Mouse (Mus musculus) left cerebral cortex, adult 9 months (tissue): ENCODE measurements at regions not wholly inside any gene's neighbourhood (a gene's known extent, or its start where the extent isn't known, plus 50 kb on each side); places are given as distances from the start of the nearest gene placed in this dataset.
A peak's percentile ranks its signal among the peaks of the same experiment; 100 is the strongest.
"Not testable (repeated sequence)": the region's sequence is repeated elsewhere in the genome, so short reads cannot be mapped to it uniquely, and the experiment has no call there.

Experiments used
- DNase-seq, 2 experiments: peaks; one replicate each; pipeline ENCODE4 v3.0.0; 2022; ENCODE audit warnings: low spot score in 2 of 2

DNA sequence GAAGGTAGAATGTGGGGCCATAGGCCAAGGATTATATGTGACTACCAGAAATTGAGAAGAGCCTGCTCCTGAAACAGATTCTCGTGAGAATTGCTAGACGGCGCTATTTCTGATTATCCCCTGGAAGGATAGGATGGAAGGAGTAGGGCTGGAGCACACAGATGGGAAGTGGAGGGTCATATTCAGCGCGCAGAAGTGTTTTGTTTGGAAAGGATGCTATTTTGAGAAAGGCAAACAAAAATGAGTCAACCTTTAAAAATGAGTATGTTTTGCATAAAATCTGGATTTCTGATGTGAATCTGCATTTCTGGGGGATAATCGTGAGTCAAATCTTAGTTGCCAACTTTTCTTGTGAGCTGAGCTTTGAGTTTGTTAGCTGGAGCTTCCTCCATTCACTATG lies 58.1 kb upstream of the Fshb start:
- DNase-seq = peak in 1 of 2 experiments; percentile 17

- DNase-seq = no peak
Observed at GRCm38 (mm10) chr2:107118711-107119474, 59.4 kb upstream of the Fshb start.

- DNase-seq = no peak
Observed at GRCm38 (mm10) chr2:107119697-107120096, 60.2 kb upstream of the Fshb start.

- DNase-seq = no peak
Observed at GRCm38 (mm10) chr2:107133186-107133585, 73.7 kb upstream of the Fshb start.

DNA sequence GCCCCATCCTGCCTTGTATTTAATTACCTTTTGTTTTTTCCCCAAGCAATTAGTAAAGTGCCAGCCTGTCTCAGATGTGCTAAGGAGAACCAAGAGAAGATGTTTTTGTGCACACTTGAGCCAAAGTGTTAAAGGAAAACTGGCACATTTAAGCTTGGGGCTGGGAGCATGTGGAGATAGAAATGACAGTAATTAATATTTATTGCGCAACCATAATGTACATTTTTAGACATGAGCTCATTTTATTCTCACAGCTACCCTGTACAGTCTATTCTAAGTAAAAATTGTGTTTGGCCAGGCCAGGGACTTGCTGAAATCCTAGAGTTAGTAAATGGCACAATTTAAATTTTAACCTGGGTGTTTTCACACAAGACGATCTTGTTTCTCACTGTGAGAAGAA lies 89.9 kb upstream of the Fshb start:
- no peak for DNase-seq

DNA sequence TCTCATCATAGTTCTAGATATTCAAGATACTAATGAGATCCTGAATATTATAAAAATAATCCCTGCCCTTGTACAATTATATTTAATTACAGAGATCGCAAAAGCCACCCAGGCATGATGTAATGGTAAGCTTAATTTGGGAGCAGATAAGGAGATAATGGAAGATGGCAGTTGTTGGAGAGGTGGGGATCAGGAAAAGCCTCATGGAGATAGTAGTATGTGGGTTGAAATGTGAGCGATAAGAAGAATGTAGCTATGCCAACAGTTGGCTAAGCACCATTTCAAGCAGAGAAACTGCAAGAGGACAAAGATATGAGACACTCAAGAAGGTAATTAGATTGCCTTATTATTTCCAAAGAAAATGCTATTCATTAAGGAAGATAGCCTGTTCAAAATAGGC lies 90.4 kb upstream of the Fshb start:
- no peak for DNase-seq

DNA sequence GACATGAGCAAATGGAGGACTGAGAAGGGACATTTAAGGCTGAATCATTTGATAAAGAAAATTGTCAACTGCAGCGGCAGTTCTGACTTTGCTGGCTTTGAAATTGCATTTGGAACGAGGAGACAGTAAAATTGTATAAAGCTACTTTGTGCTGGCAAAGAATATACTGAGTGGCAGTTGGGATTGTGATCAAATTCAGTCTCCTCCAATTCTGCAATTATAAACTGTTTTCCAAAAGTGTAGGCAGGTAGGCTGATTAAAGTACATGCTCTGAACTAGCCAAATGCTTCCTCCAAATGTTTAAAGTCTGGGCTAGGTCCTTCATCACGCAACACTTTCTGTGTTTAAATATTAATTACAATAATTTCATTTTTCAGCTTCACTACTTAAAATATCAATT lies 90.9 kb upstream of the Fshb start:
- no peak for DNase-seq

DNA sequence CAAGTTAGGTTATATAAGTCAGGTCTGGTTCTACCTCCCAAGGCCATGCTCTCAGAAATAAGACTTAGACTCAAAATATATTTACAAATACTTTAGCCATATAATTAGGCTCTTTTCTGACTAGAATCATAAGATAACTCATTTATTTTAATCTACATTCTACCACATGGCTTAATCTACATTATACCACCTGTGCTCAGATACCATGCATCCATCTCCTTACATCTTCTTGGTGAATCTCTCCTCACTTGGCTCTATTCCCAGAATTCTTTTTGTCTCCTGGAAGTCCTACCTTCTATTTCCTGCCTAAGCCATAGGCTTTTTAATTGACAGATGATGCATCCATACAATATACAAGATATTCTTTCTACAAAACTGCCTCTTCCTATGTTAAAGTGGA lies 92.4 kb upstream of the Fshb start:
- no peak for DNase-seq

DNA sequence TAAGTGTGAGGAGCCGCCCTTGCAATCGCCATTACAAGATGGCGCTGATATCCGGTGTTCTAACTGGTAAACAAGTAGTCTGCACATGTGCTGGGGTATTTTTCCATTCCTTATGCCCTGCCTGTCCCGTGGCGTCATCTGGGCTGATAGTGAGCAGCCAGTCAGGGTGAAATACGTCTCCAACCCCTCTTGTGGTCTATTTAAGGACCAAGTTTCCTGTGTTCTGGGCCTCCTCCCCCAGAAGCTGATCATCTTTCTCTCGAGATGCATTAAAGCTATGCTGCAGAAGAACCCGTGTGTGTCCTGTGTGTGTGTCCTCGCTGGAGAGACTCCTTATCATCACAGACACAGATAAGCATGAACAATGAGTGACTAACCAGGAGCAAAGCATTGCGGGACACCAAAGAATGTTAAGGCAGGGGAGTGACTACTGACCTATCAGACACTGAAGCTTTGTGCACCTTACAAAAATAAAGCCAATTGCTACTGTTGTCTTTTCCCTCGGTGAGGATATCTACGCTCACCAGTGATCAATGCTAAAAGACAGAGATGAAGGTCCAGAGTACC lies 99.5 kb upstream of the Fshb start:
- DNase-seq = not testable (repeated sequence)

DNA sequence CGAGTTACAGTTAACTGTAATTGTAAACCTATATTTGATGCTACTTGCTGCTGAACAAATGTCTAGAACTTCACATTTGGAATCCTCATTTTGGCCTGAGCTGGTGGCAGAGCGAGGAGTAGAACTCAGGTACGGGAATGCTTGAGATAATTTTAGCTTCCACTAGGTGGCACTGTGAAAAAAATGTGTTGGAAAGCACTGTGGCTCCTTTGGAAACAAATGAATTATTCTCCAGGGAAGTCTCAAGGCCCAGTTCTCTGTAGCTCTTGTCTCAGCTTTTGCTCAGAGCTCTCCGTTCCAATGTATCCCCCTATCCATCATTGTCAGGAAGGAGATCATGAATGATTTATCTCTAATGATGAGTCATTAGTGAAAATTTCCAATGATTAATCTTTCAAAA lies 114.7 kb upstream of the Kcna4 start:
- peak in 1 of 2 experiments; percentile 5 for DNase-seq

GRCm38 (mm10) chr2:107183066-107183465 lies 107.4 kb upstream of the Kcna4 start:
- no peak for DNase-seq

DNA sequence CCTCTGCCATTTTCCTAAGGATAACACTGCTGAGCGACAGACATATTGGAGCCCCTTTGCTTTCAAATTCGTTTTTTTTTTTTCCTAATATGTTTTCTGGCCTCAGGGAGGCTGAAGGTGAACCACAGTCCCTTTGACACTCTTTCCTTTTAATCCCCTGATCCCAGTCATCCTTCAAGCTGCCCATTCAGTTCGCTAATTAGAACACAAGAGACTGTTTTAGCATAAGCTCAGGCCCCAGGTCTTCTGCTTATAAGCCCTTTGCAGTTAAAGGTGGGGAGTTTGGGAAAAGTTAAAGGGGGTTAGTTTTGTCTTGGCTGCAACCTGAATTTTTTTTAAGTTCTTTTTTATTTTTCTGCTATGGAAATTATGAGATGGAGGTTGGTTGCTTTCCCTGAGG lies 105.6 kb upstream of the Kcna4 start:
- DNase-seq = no peak

- DNase-seq = no peak
Observed at GRCm38 (mm10) chr2:107201856-107202473, 88.5 kb upstream of the Kcna4 start.

DNA sequence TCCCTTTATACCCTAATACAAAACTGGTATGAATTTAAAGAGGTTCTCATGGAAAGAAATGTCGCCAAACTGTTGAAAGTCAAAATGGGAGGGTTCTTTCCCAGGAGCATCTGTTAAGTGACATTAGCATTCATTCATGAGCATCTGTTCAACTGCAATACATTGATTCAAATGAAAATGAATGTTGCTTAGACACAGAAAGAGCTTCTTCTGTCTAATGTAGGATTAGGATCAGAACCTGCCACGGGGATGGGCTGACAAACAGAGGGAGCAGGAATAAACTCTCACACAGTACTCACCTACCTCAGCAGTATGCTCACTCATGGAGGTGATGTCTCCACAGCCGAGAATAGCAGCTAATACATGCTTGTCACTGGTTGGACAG lies 88.0 kb upstream of the Kcna4 start:
- DNase-seq = no peak

DNA sequence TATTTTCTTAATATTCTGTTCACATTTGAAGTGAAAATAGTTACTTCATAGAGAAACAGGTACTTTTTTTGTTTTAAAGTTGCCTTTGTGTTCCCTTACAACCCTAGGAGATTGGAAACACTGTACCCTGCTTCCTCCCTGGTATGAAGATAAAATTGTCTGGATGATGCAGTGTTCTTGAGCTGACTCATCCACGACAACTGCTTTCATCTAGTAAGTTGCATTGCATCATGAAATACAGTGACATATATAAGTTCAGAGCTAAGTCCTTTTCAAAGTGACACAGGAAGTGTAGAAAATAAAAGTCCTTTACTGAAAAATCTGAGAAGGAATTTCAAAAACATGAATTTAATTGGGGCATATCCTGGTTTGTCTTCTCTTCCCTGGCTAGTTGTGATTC lies 68.9 kb upstream of the Kcna4 start:
- no peak for DNase-seq

DNA sequence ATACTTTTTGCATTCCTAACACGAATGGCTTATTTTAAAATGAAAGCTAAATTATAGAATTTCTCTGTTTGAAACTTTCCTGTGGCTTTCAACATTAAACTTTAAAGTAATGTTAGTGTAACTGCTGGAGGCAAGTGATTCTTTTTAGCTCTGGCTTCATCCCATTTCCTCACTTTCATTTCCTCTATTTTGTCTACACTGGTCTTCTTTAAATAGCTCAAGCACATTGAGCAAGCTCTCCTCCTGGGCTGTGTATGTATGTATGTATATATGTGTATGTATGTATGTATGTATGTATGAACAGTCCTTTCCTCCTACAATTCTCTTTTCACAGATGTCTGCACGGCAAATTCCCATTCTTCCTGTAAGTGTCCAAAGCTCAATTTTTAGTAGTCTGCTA lies 65.8 kb upstream of the Kcna4 start:
- DNase-seq = no peak

DNA sequence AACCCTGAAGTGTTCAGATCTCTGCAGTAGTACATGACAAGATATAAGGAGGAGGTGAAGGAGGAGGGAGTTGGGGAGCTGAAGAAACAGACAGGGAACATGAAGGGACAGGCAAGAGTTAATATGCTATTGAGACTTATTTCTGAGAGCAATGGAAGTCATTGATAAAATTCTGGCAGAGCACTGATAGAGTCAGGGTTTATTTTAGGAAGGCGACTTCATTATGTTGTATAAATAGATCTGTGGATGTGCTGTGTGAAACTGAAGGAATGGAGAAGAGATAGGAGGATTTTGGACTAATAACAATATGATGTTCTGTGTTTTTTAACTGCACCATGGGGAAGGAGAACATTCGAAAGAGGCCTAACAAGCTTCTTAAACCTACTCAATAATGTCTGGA lies 63.0 kb upstream of the Kcna4 start:
- DNase-seq = no peak

DNA sequence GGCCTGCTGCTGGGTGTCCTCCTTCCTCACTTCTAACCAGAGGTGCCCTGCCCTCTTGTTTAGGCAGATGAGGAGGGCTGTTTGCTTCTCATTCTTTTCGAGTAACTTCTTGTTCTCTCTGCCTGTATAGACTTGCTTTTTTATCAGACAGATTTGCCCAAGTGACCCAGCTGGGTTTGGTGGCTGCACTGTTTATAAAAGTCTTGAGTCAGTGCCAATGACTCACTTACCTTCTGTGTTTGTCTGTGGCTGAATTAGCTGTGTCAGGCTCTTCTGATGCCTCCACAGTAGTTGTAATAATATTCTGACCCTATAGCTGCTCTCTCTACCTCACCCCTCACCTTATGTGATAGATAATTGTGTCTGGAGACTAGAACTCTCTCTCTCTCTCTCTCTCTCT lies 62.2 kb upstream of the Kcna4 start:
- no peak for DNase-seq

DNA sequence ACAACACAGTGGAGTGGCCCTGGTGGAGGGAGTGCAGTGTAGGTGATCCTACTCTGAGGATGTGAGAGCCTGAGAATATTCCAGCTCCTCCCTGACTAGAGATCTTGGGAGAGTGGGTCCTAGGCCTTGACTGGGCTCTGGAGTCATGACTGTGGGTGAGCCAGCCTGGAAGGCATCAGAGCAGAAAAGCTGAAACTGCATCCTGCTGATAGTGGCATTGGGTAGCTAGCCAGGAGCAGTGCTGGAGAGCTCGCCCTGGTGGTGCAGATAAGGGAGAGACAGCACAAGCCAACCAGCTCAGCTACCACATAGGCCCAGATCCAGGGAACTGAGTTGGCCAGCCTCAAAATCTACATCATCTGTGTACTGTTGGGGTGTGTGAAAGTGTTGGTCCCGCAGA lies 58.8 kb upstream of the Kcna4 start:
- DNase-seq = no peak

DNA sequence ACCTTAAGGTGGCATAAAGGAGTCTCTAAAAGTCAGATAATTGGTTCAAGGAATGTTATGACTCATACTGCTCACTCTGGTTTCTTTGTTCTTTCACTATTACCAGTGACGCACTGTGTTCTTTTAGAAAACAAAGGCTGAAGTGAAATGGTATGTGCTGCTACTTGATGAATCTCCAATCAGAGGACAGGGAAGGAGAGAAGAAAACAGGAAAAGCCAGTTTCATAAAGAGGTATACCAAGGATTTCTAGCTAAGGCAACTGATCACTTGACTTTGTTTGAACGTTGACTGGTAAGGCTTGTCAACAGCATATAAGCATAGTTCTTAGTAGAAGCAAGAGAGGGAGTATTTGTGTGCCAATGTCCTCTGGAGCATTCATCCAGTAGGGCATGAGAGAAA lies 57.6 kb upstream of the Kcna4 start:
- no peak for DNase-seq
